Mouse (Mus musculus): ENCODE results near the gene Frmd5. TPM values are rescaled to one million over a fixed set of nuclear protein-coding genes. Genes with fewer than 3 reads are reported as not detected.

Gene Frmd5
- polyA plus RNA-seq, 1 experiment = 8.8 TPM

DNA sequence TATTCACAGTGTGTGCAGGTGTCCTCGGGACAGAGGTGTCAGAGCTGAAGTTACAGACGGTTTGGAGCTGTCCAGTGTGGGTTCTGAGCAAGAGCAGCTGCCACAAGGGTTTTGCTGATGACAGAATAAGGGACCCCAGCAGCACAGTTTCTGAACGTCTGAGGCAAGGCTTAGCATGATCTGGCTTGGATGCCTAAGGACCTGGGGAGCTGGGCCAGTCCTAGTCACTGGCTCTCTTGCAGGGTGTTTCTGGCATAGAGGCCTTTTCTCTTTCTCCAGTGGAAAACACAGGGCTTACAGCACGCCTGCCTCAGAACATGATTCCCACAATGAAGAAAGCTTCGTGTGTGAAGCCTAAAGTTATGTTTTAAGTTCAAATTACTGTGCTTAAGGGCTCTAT is 222.2 kb downstream of the Frmd5 start:
- H3K36me3 ChIP-seq (ENCODE audit: control insufficient read depth, insufficient read depth, low read length) = no peaks in the 10 kb centered on the region
- no peak overlapping the region for H3K4me3 ChIP-seq (ENCODE audit: control insufficient read depth, insufficient read depth, low read length)
- no peak for TF ChIP-seq POLR2A (IDR thresholded peaks at IDR 0.05; ENCODE audit: control insufficient read depth, extremely low read depth, insufficient read depth, low read length, poor library complexity)
- TF ChIP-seq CTCF (IDR thresholded peaks at IDR 0.05; ENCODE audit: borderline replicate concordance, control insufficient read depth, extremely low read depth, insufficient read depth, low read length, poor library complexity) = no peak
- no peaks in the 10 kb centered on the region for H3K27me3 ChIP-seq (ENCODE audit: control insufficient read depth, insufficient read depth, low read length)
- H3K27ac ChIP-seq (ENCODE audit: control insufficient read depth, insufficient read depth, low read length) = no peak overlapping the region
- DNase-seq = no peak
- 79% methylated on average over 5 of the region's 5 CpGs for WGBS
- no peaks in the 10 kb centered on the region for H3K4me1 ChIP-seq (replicated peaks; ENCODE audit: control insufficient read depth, insufficient read depth, low read length)

DNA sequence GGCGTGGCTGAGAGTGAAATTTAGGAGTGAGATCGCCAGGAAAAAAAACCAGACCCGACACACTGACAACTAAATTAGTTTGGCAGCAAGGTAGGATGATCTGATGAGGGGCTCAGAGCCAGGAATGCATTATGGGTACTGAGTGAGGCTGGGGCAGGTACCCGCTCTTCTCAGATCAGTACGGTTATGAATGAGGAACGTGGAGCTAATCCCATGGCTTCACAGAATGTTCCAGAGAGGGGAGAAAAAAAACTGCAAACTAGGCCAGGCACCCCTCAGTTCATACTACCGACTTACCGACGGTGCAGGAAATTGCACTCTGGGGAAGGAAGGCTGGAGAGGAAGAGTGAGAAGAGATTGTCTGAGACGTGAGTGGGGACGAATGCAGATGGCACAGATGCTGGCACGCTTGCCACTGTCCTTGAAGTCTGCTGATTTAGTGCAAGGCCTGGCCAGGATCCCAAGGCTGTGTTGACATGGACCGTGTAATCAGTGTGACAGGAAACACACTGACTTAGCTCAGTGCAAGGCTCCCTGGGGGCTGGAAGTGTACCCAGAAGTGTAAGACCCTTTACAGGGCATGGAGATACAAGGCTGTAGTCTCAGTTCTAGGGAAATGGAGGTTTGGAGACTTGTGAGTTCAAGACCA is 223.3 kb downstream of the Frmd5 start:
- no peak overlapping the region for H3K4me3 ChIP-seq (ENCODE audit: control insufficient read depth, insufficient read depth, low read length)
- WGBS = 65% methylated on average over 13 of the region's 13 CpGs
- DNase-seq = no peak
- no peaks in the 10 kb centered on the region for H3K4me1 ChIP-seq (replicated peaks; ENCODE audit: control insufficient read depth, insufficient read depth, low read length)
- no peak overlapping the region for H3K27ac ChIP-seq (ENCODE audit: control insufficient read depth, insufficient read depth, low read length)
- TF ChIP-seq CTCF (IDR thresholded peaks at IDR 0.05; ENCODE audit: borderline replicate concordance, control insufficient read depth, extremely low read depth, insufficient read depth, low read length, poor library complexity) (no peak), POLR2A (IDR thresholded peaks at IDR 0.05; ENCODE audit: control insufficient read depth, extremely low read depth, insufficient read depth, low read length, poor library complexity) (no peak)
- H3K27me3 ChIP-seq (ENCODE audit: control insufficient read depth, insufficient read depth, low read length) = no peaks in the 10 kb centered on the region
- H3K36me3 ChIP-seq (ENCODE audit: control insufficient read depth, insufficient read depth, low read length) = no peaks in the 10 kb centered on the region

DNA sequence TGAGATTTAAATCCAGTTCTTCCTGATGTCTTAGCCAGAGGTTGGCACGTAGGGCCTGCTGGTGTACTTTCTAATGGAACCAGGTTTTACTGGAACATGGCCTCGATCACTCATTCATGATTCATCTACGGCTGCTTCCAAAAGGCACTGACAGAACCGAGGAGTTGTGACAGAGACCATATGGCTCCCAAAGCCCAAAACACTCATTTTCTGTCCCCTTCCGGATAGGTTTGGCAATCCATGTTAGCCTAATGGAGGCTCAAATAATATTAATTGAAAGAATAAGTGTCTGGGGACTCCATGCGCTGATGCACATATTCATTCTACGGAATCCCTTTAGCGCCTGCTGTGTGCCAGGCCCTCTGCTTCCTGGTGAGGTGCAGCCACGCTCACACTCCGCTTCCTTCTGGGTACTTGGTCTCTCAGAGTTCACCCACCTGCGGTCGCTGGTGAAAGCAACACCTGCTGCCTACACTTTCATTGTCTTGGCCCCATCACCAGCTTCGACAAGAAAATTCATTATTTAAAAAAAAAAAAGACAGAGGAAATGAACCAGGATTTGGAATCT is 224.0 kb downstream of the Frmd5 start:
- TF ChIP-seq CTCF (IDR thresholded peaks at IDR 0.05; ENCODE audit: borderline replicate concordance, control insufficient read depth, extremely low read depth, insufficient read depth, low read length, poor library complexity) = no peak
- TF ChIP-seq POLR2A (IDR thresholded peaks at IDR 0.05; ENCODE audit: control insufficient read depth, extremely low read depth, insufficient read depth, low read length, poor library complexity) = no peak
- H3K27ac ChIP-seq (ENCODE audit: control insufficient read depth, insufficient read depth, low read length) = no peak overlapping the region
- H3K36me3 ChIP-seq (ENCODE audit: control insufficient read depth, insufficient read depth, low read length) = no peaks in the 10 kb centered on the region
- 91% methylated on average over 13 of the region's 13 CpGs for WGBS
- H3K4me3 ChIP-seq (ENCODE audit: control insufficient read depth, insufficient read depth, low read length) = no peak overlapping the region
- DNase-seq = no peak
- no peaks in the 10 kb centered on the region for H3K4me1 ChIP-seq (replicated peaks; ENCODE audit: control insufficient read depth, insufficient read depth, low read length)
- no peaks in the 10 kb centered on the region for H3K27me3 ChIP-seq (ENCODE audit: control insufficient read depth, insufficient read depth, low read length)

DNA sequence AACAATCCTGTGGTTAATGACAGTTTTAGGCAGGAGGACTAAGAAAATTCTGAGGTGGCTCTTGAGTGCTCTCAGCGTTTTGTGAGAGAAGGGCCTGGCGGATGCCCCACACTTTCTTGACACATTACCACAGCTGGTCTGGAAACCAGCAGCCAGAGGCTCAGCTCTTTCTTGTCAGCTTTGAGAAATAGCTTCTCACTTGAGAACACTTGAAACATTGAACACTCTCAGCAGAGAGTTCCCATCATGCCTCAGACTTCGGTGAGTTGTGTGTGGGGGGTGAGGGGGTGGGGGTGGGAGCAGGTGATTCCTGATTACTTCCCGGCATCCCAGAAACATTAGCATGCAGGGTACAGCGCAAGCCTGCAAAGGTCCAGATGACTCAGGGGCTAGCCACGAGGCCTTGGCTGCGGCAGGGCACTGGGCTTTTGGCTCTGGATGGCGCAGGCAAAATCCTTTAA is 231.1 kb downstream of the Frmd5 start:
- DNase-seq = no peak
- TF ChIP-seq POLR2A (IDR thresholded peaks at IDR 0.05; ENCODE audit: control insufficient read depth, extremely low read depth, insufficient read depth, low read length, poor library complexity) (no peak), CTCF (IDR thresholded peaks at IDR 0.05; ENCODE audit: borderline replicate concordance, control insufficient read depth, extremely low read depth, insufficient read depth, low read length, poor library complexity) (no peak)
- Histone ChIP-seq H3K27me3 (ENCODE audit: control insufficient read depth, insufficient read depth, low read length) (no peaks in the 10 kb centered on the region), H3K4me3 (ENCODE audit: control insufficient read depth, insufficient read depth, low read length) (no peak overlapping the region), H3K4me1 (replicated peaks; ENCODE audit: control insufficient read depth, insufficient read depth, low read length) (no peaks in the 10 kb centered on the region), H3K36me3 (ENCODE audit: control insufficient read depth, insufficient read depth, low read length) (no peaks in the 10 kb centered on the region), H3K27ac (ENCODE audit: control insufficient read depth, insufficient read depth, low read length) (no peak overlapping the region)
- WGBS = 84% methylated on average over 8 of the region's 8 CpGs

GRCm38 (mm10) chr2:121574066-121574630 is 232.7 kb downstream of the Frmd5 start:
- Histone ChIP-seq H3K27ac (ENCODE audit: control insufficient read depth, insufficient read depth, low read length) (no peak overlapping the region), H3K36me3 (ENCODE audit: control insufficient read depth, insufficient read depth, low read length) (no peaks in the 10 kb centered on the region), H3K4me1 (replicated peaks; ENCODE audit: control insufficient read depth, insufficient read depth, low read length) (no peaks in the 10 kb centered on the region), H3K27me3 (ENCODE audit: control insufficient read depth, insufficient read depth, low read length) (no peaks in the 10 kb centered on the region), H3K4me3 (ENCODE audit: control insufficient read depth, insufficient read depth, low read length) (no peak overlapping the region)
- 74% methylated on average over 9 of the region's 9 CpGs for WGBS
- TF ChIP-seq CTCF (IDR thresholded peaks at IDR 0.05; ENCODE audit: borderline replicate concordance, control insufficient read depth, extremely low read depth, insufficient read depth, low read length, poor library complexity) (no peak), POLR2A (IDR thresholded peaks at IDR 0.05; ENCODE audit: control insufficient read depth, extremely low read depth, insufficient read depth, low read length, poor library complexity) (no peak)
- no peak for DNase-seq

DNA sequence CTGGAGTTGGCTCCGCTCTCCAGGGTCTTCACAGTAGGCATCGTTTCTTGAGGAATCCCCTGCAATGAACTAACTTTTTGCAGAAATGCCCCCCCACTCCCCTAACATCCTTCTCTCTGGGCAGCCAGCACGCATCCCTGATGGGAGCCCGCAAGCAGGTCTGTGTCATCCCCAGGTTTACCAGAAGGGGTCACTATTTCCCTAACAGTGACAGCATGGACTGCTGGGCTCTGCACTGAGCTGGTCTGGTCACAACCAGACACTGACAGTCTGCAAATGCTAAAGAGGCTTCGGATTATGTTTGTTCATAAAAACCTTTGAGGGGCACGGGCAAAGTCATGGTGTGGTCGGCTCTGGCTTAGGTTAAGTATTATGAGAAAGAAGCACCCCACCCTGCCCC is 235.1 kb downstream of the Frmd5 start:
- Histone ChIP-seq H3K4me1 (replicated peaks; ENCODE audit: control insufficient read depth, insufficient read depth, low read length) (no peaks in the 10 kb centered on the region), H3K27ac (ENCODE audit: control insufficient read depth, insufficient read depth, low read length) (no peak overlapping the region), H3K27me3 (ENCODE audit: control insufficient read depth, insufficient read depth, low read length) (no peaks in the 10 kb centered on the region), H3K4me3 (ENCODE audit: control insufficient read depth, insufficient read depth, low read length) (no peak overlapping the region), H3K36me3 (ENCODE audit: control insufficient read depth, insufficient read depth, low read length) (no peaks in the 10 kb centered on the region)
- 19% methylated on average over 7 of the region's 7 CpGs for WGBS
- TF ChIP-seq POLR2A (IDR thresholded peaks at IDR 0.05; ENCODE audit: control insufficient read depth, extremely low read depth, insufficient read depth, low read length, poor library complexity) (no peak), CTCF (IDR thresholded peaks at IDR 0.05; ENCODE audit: borderline replicate concordance, control insufficient read depth, extremely low read depth, insufficient read depth, low read length, poor library complexity) (peak; percentile 73; the same call in 1 of the 2 replicates)
- DNase-seq = peak; percentile 78

Measured in thymus, adult 2 months (tissue).